Mouse (Mus musculus) cortical plate, adult 2 months (tissue): ENCODE measurements at regions not wholly inside any gene's neighbourhood (a gene's known extent, or its start where the extent isn't known, plus 50 kb on each side); places are given as distances from the start of the nearest gene placed in this dataset.
A peak's percentile ranks its signal among the peaks of the same experiment; 100 is the strongest.

Source experiments
- H3K27ac ChIP-seq: fragments of 200-500 bp; 2 replicates; pipeline ENCODE4 v1.5.1; 2012; ENCODE audit warnings: low read length, control low read depth, inconsistent platforms; ENCODE audit not compliant: insufficient read depth
- H3K4me1 ChIP-seq: fragments of 200-500 bp; 2 replicates; pipeline ENCODE4 v1.6.1; 2011; ENCODE audit warnings: low read length; ENCODE audit not compliant: control insufficient read depth, insufficient read depth
- H3K4me3 ChIP-seq: fragments of 200-500 bp; 2 replicates; pipeline ENCODE4 v1.5.1; 2011; ENCODE audit warnings: mild to moderate bottlenecking, low read length, control low read depth; ENCODE audit not compliant: insufficient read depth
- CTCF ChIP-seq: fragments of 200-500 bp; IDR thresholded peaks from 2 replicates; pipeline ENCODE4 v1.5.1; 2011; ENCODE audit warnings: mild to moderate bottlenecking, control low read depth, low read length; ENCODE audit not compliant: insufficient read depth; ENCODE audit errors: extremely low read depth
- POLR2A ChIP-seq: fragments of 200-500 bp; IDR thresholded peaks from 2 replicates; pipeline ENCODE4 v1.6.1; 2011; ENCODE audit warnings: mild to moderate bottlenecking, low read length, control low read depth; ENCODE audit not compliant: insufficient read depth; ENCODE audit errors: extremely low read depth

GRCm38 (mm10) chr13:101096221-101096620, 263.0 kb upstream of the Slc30a5 start:
- Histone ChIP-seq H3K27ac (no peak overlapping the region), H3K4me3 (no peak overlapping the region), H3K4me1 (0 out of 2 replicates have a peak, but pooled peaks cover 2% of the 10 kb centered on the region)
- TF ChIP-seq POLR2A (no peak), CTCF (no peak)

GRCm38 (mm10) chr13:101095057-101095831, 262.0 kb upstream of the Slc30a5 start:
- Histone ChIP-seq H3K4me3 (no peak overlapping the region), H3K27ac (no peak overlapping the region), H3K4me1 (0 out of 2 replicates have a peak, but pooled peaks cover 2% of the 10 kb centered on the region)
- TF ChIP-seq CTCF (no peak), POLR2A (no peak)

GRCm38 (mm10) chr13:101092743-101093131, 259.5 kb upstream of the Slc30a5 start:
- no peak overlapping the region for H3K4me3 ChIP-seq
- no peak overlapping the region for H3K27ac ChIP-seq
- 0 out of 2 replicates have a peak, but pooled peaks cover 2% of the 10 kb centered on the region for H3K4me1 ChIP-seq
- TF ChIP-seq POLR2A: no peak
- TF ChIP-seq CTCF: no peak

- Histone ChIP-seq H3K4me3 (no peak overlapping the region), H3K4me1 (0 out of 2 replicates have a peak, but pooled peaks cover 2% of the 10 kb centered on the region), H3K27ac (no peak overlapping the region)
- TF ChIP-seq POLR2A (no peak), CTCF (no peak)
These were observed 259.0 kb upstream of the Slc30a5 start for GRCm38 (mm10) chr13:101092033-101092742.

- Histone ChIP-seq H3K27ac (no peak overlapping the region), H3K4me1 (no peaks in the 10 kb centered on the region; the same call in 1 of the 2 replicates), H3K4me3 (no peak overlapping the region)
- TF ChIP-seq CTCF: no peak
- no peak for TF ChIP-seq POLR2A
These were observed 252.0 kb upstream of the Slc30a5 start for GRCm38 (mm10) chr13:101085182-101085581.

- no peaks in the 10 kb centered on the region; the same call in 1 of the 2 replicates for H3K4me1 ChIP-seq
- H3K4me3 ChIP-seq: no peak overlapping the region
- H3K27ac ChIP-seq: no peak overlapping the region
- TF ChIP-seq POLR2A (no peak), CTCF (no peak)
These were observed 251.0 kb upstream of the Slc30a5 start for GRCm38 (mm10) chr13:101084193-101084592.

- Histone ChIP-seq H3K27ac (no peak overlapping the region), H3K4me3 (no peak overlapping the region), H3K4me1 (no peaks in the 10 kb centered on the region; the same call in 1 of the 2 replicates)
- TF ChIP-seq POLR2A: no peak
- no peak for TF ChIP-seq CTCF
These were observed 250.2 kb upstream of the Slc30a5 start for GRCm38 (mm10) chr13:101083416-101083815.

GRCm38 (mm10) chr13:101068489-101068888, 235.3 kb upstream of the Slc30a5 start:
- no peak overlapping the region for H3K27ac ChIP-seq
- no peak overlapping the region for H3K4me3 ChIP-seq
- TF ChIP-seq CTCF (0 out of 2 replicates have a peak, but pooled peaks have one; percentile 18), POLR2A (no peak)
- H3K4me1 ChIP-seq: no peaks in the 10 kb centered on the region

- Histone ChIP-seq H3K27ac (no peak overlapping the region), H3K4me3 (no peak overlapping the region), H3K4me1 (no peaks in the 10 kb centered on the region)
- TF ChIP-seq POLR2A (no peak), CTCF (no peak)
These were observed 229.4 kb upstream of the Slc30a5 start for GRCm38 (mm10) chr13:101062582-101062981.
